7 mouse cellular contexts compared by ENCODE assay signal in the genomic region with DNA sequence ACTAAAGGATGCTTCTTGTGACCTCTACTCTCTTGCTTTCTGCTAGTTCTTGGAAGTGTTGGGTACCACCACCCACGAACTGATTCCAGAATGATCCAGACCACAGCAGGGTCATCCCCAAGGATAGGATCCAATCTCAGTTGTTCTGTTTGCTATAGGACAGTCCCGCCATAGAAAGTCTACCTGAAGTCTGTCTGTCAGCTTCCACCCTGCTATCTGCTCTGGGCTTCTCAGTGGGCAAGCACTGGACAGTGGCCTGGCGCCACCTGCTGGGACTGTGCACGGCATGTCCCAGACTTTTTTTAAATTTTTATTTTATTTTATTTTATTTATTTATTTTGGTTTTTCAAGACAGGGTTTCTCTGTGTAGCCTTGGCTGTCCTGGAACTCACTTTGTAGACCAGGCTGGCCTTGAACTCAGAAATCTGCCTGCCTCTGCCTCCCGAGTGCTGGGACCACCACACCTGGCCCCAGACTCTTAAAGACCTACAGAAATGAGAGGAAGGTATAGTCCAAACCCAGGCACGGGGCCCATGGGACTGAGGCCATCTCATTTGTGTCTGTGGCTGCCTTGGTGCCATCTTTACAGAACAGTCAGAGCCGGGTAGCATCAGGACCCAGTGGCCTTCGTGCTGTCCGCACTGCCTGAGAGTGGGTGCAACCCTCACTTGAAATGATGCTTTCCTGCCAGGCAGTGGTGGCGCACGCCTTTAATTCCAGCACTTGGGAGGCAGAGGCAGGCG. TPM values are rescaled to one million over a fixed set of nuclear protein-coding genes. Genes with fewer than 3 reads are reported as not detected.
A peak's percentile ranks its signal among the peaks of the same experiment; 100 is the strongest.
DNase-seq lines count a peak whose midpoint lies in the region; ATAC-seq and TF ChIP-seq lines count a peak whose summit lies in the region.

No protein-coding gene starts in this region.

- TF ChIP-seq EP300 in liver, postnatal 0 days (IDR thresholded peaks at IDR 0.05; ENCODE audit: low read depth): no peak

- H3K4me3 ChIP-seq in liver, embryonic 11.5 days (ENCODE audit: low read depth, low read length): no peak overlapping the region
- no peak overlapping the region for H3K4me3 ChIP-seq in liver, postnatal 0 days (ENCODE audit: low read depth, low read length)

- no peak overlapping the region for H3K9ac ChIP-seq in liver, embryonic 11.5 days (ENCODE audit: low read depth, low read length)
- H3K9ac ChIP-seq in liver, postnatal 0 days (replicated peaks): no peak overlapping the region

- ATAC-seq in liver, embryonic 11.5 days (replicated peaks; ENCODE audit: low FRiP score): no peak
- no peak for ATAC-seq in liver, postnatal 0 days

- H3K27ac ChIP-seq in liver, embryonic 11.5 days (ENCODE audit: low read depth, low read length): no peak overlapping the region
- no peak overlapping the region for H3K27ac ChIP-seq in liver, postnatal 0 days (ENCODE audit: low read depth)

- no peaks in the 10 kb centered on the region for H3K9me3 ChIP-seq in liver, embryonic 11.5 days (ENCODE audit: control insufficient read depth, low read length)
- no peaks in the 10 kb centered on the region for H3K9me3 ChIP-seq in liver, postnatal 0 days (ENCODE audit: low read length)

- H3K4me1 ChIP-seq in liver, embryonic 11.5 days (replicated peaks; ENCODE audit: control insufficient read depth, insufficient read depth, low read length): peaks cover 27% of the 10 kb centered on the region
- H3K4me1 ChIP-seq in liver, postnatal 0 days (ENCODE audit: insufficient read depth): peaks cover 30% of the 10 kb centered on the region

- 69% methylated on average over 12 of the region's 12 CpGs for WGBS in liver, embryonic 11.5 days
- WGBS in liver, postnatal 0 days (ENCODE audit: insufficient replicate concordance): 63% methylated on average over 12 of the region's 12 CpGs

- DNase-seq in liver (peak; percentile 71), MN1 (ENCODE audit: low spot score) (peak; percentile 67)
- no peak for DNase-seq in liver, embryonic 11.5 days (ENCODE audit: low spot score)
- peak; percentile 77 for DNase-seq in cerebellum, adult 11-12 months
- DNase-seq in heart, postnatal 4 days: peak; percentile 80
- peak; percentile 76 for DNase-seq in liver, postnatal 0 days
- peak; percentile 65 to 82 for DNase-seq in spleen, postnatal 4 days (ENCODE audit: low spot score in 2 of 2)

- H3K27me3 ChIP-seq in liver, embryonic 11.5 days (replicated peaks; ENCODE audit: control insufficient read depth, insufficient read depth, low read length): no peaks in the 10 kb centered on the region
- no peaks in the 10 kb centered on the region for H3K27me3 ChIP-seq in liver, postnatal 0 days (ENCODE audit: insufficient read depth, low read length)

- peak; percentile 83 for TF ChIP-seq CTCF in liver, postnatal 0 days (IDR thresholded peaks at IDR 0.05; ENCODE audit: low read depth)

- no peaks in the 10 kb centered on the region for H3K36me3 ChIP-seq in liver, embryonic 11.5 days (ENCODE audit: control insufficient read depth, insufficient read depth, low read length)
- peaks cover 10% of the 10 kb centered on the region for H3K36me3 ChIP-seq in liver, postnatal 0 days (replicated peaks; ENCODE audit: insufficient read depth, low read length)

- no peak overlapping the region for H3K4me2 ChIP-seq in liver, embryonic 11.5 days
- H3K4me2 ChIP-seq in liver, postnatal 0 days (ENCODE audit: low read depth, low read length): no peak overlapping the region

RNA-seq across cellular contexts. Expression of gene Nacc2, which starts 19.0 kb away (rescaled TPM):
- 4.0 TPM in 2 replicates for polyA plus RNA-seq in liver, embryonic 11.5 days (2014; fragmentation: Nextera tagmentation; extraction: Ambion mirVana)
- total RNA-seq in heart, postnatal 4 days (2021): 10 to 100 TPM; 11.1 to 11.4 TPM
- polyA plus RNA-seq in liver, postnatal 0 days (2015; fragmentation: Nextera tagmentation; extraction: Ambion mirVana): 3.9 and 4.9 TPM in 2 replicates
